Mouse (Mus musculus) olfactory bulb, adult 2 months (tissue): ENCODE results near the gene Slc6a20b. TPM values are rescaled to one million over a fixed set of nuclear protein-coding genes. Genes with fewer than 3 reads are reported as not detected.
A peak's percentile ranks its signal among the peaks of the same experiment; 100 is the strongest.
"Not testable (repeated sequence)": the region's sequence is repeated elsewhere in the genome, so short reads cannot be mapped to it uniquely, and the experiment has no call there.

Experiments used
- H3K27ac ChIP-seq: fragments of 200-500 bp; 2 replicates; pipeline ENCODE4 v1.5.1; 2012; ENCODE audit warnings: low read depth, low read length; ENCODE audit not compliant: insufficient read depth
- H3K4me1 ChIP-seq: fragments of 200-500 bp; 2 replicates; pipeline ENCODE4 v1.6.1; 2012; ENCODE audit warnings: low read length; ENCODE audit not compliant: control insufficient read depth, insufficient read depth
- H3K4me3 ChIP-seq: fragments of 200-500 bp; 2 replicates; pipeline ENCODE4 v1.5.1; 2012; ENCODE audit warnings: mild to moderate bottlenecking, low read depth, low read length, moderate library complexity; ENCODE audit not compliant: insufficient read depth
- CTCF ChIP-seq: fragments of 200-500 bp; IDR thresholded peaks from 2 replicates; pipeline ENCODE4 v1.5.1; 2012; ENCODE audit warnings: low read depth, mild to moderate bottlenecking, low read length, moderate library complexity; ENCODE audit not compliant: insufficient read depth
- POLR2A ChIP-seq: fragments of 200-500 bp; IDR thresholded peaks from 2 replicates; pipeline ENCODE4 v1.6.1; 2012; ENCODE audit warnings: mild to moderate bottlenecking, low read depth, low read length, moderate library complexity; ENCODE audit not compliant: insufficient read depth
- WGBS: fragments of 180-500 bp; shearing (Covaris S2); methylation state at CpG from one replicate; pipeline ENCODE4 v1.1.7; 2018; 5-methylcytosine and 5-hydroxymethylcytosine counted together
- polyA plus RNA-seq: library from polyadenylated mRNA; stranded (reverse); fragments of >200 nt; gene quantifications from 2 replicates; pipeline ENCODE4 v1.2.4, GENCODE M21; 2012; ENCODE audit warnings: low replicate concordance; ENCODE audit not compliant: missing spikeins, insufficient read depth, insufficient read length

The Slc6a20b gene
- polyA plus RNA-seq, result not detected in 2 replicates

- no peak within 1 kb of the TSS for H3K27ac ChIP-seq
- no peak within 1 kb of the TSS for H3K4me3 ChIP-seq
- H3K4me1 ChIP-seq, result no peaks in the 10 kb centered on the region
- TF ChIP-seq POLR2A, result no peak
- TF ChIP-seq CTCF, result no peak
- 84% methylated on average over 6 of the region's 6 CpGs for WGBS
These were observed at the start of gene Slc6a20b for GRCm38 (mm10) chr9:123632281-123632680. TSS of gene Slc6a20b (minus strand) at chr9:123632565.

DNA sequence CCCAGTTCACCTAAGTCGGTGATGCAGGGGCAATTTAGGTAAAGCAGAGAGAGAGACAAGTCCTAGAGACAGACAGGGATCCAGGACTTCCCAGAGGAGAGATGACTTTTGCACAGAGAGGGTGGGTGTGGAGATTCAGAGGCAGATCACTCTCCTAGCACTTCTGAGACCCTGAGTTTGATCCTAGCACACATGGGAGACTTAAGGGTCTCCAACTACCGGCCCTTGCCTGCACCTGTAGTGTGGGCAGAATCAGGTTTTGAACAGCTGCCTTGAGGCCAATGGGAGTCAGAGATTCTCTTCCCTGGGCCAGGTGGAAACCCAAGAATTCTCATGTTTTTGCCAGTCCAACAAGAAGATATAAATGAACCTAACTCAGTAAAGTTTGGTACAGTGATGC lies 46.8 kb upstream of the Slc6a20b start:
- Histone ChIP-seq H3K4me1 (peaks cover 8% of the 10 kb centered on the region), H3K4me3 (no peak overlapping the region), H3K27ac (no peak overlapping the region)
- WGBS, result 56% methylated on average over 2 of the region's 2 CpGs
- no peak for TF ChIP-seq CTCF
- TF ChIP-seq POLR2A, result no peak

DNA sequence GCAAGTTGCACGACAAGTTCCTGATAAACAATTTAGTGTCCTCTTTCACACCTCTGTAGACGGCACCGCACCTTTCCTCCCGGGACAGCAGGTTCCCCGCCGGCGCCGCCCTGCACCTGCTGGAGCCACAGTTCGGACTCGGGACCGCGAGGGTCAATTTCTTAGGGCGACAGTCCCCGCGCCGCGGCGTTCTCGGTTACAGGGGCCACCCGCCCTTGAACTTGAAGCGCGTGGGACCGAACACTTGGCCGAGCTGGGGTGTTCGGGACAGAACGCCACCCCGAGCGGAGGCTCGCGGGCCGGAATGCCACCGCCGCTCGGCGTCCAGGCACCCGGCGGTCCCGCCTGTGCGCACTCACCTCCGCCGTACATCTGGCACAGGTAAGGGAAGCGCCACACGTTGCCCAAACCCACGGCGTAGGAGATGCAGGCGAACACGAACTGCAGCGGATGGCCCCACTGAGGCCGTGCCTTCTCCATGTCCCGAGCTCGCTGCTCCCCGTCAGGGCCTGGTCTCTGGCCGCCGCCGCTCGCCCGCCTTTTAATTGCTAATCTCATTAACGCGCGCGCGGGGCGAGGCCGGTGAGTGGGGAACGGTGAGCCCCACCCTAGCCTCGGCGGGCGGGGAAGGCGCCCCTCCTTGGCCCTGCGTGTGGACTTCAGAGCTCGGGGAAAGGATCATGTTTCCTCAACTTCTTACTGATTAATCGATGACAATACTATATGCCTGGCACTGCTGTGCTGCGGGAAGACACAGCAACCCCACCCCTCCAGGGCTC lies 46.2 kb upstream of the Slc6a20b start, which contains the start of the genes Ccr9 and Slc6a20a:
Gene Ccr9 (plus strand): TSS at position 113 of the 779 bp plus-strand sequence.
Gene Slc6a20a (minus strand): TSS at position 559 of the 779 bp plus-strand sequence.
- Histone ChIP-seq H3K27ac (no peak within 1 kb of the TSS), H3K4me3 (peak within 1 kb of the TSS; percentile 37), H3K4me1 (peaks cover 8% of the 10 kb centered on the region)
- WGBS, result 1% methylated on average over 73 of the region's 73 CpGs
- TF ChIP-seq POLR2A, result no peak
- no peak for TF ChIP-seq CTCF

DNA sequence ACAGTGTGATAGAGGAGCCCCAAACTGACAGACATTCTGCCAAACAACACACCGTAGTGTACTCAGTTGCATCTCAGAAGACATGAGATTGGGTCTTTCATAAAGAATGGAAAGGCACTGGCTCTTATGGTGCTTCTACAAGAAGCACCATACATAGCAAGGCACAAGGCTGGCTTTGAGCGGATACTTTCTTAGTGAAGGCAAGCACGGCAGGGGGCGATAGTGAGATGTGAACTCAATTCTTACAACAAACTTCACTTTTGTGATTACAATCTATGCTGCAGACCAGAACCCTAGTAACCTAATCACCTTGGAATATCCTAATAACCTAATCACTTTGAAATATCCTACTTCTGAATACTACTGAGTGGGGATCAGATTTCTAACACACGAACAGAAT lies 33.3 kb upstream of the Slc6a20b start:
- Histone ChIP-seq H3K27ac (no peak overlapping the region), H3K4me3 (no peak overlapping the region), H3K4me1 (no peaks in the 10 kb centered on the region)
- TF ChIP-seq CTCF, result no peak
- no peak for TF ChIP-seq POLR2A
- WGBS, result 50% methylated on average over 5 of the region's 5 CpGs

DNA sequence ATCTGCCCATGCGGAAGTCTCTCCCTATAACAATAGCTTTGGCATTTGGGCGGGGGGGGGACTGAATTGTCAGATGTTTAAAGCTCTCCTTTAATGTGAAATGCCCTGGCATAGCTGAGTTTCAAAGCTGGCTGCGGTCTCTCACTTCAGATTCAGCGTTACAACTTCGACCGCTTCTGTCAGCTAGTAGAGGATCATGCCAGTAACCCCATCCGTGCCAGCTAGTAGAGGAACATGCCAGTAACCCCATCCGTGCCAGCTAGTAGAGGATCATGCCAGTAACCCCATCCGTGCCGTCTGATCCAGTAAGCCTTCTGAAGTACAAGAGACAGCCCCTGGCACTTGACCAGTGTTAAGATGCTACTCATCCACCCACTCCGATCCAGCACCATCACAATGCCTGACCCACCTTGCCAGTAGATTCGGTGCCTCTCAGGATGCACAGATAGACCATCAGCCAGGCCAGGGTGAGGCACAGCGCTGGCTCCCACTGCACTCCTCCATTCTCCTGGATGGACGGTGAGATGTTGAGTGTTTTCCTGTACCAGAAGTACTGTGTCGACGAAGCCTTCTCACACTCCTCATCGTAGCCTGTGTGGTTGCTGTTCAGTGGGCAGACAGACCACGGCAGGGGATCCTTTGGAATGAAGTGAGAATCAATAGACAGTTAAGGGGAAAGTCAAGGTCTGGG lies 27.8 kb upstream of the Slc6a20b start:
- not testable (repeated sequence) for H3K4me3 ChIP-seq, H3K4me1 ChIP-seq
- WGBS, result 56% methylated on average over 18 of the region's 18 CpGs

DNA sequence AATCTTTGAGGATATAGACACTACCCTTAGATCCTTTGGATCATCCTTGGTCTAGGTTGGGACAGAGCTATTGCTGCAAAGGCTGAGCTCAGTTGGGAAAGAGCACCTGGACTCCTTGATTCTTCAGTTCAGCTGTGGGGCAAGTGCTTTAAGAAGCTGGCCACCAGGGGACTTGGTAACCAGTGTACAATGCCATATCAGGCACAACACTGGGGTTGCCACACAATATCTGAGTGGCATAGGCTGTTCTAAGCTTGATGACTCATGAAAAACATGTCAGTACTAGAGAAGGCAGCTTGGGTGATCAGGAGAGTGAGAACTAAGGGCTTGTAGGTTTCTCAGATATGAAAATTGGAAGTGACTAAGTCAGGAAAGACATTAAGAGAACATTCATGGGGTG lies 26.6 kb upstream of the Slc6a20b start:
- Histone ChIP-seq H3K4me3 (no peak overlapping the region), H3K4me1 (no peaks in the 10 kb centered on the region), H3K27ac (no peak overlapping the region)
- no peak for TF ChIP-seq CTCF
- TF ChIP-seq POLR2A, result no peak

More for the DNA sequence above, 27.8 kb upstream of the Slc6a20b start:
- not testable (repeated sequence) for H3K27ac ChIP-seq

GRCm38 (mm10) chr9:123657457-123657856 lies 25.1 kb upstream of the Slc6a20b start:
- 82% methylated on average over 3 of the region's 3 CpGs for WGBS
- no peak overlapping the region for H3K4me3 ChIP-seq
- H3K27ac ChIP-seq, result no peak overlapping the region
- TF ChIP-seq POLR2A, result no peak
- no peak for TF ChIP-seq CTCF
- no peaks in the 10 kb centered on the region for H3K4me1 ChIP-seq

GRCm38 (mm10) chr9:123651369-123651768 lies 19.0 kb upstream of the Slc6a20b start:
- WGBS, result 53% methylated on average over 4 of the region's 4 CpGs
- no peak overlapping the region for H3K4me3 ChIP-seq
- TF ChIP-seq CTCF, result no peak
- no peak for TF ChIP-seq POLR2A
- no peak overlapping the region for H3K27ac ChIP-seq
- H3K4me1 ChIP-seq, result no peaks in the 10 kb centered on the region

- Histone ChIP-seq H3K4me3 (no peak overlapping the region), H3K4me1 (no peaks in the 10 kb centered on the region), H3K27ac (no peak overlapping the region)
- no peak for TF ChIP-seq POLR2A
- no peak for TF ChIP-seq CTCF
- WGBS, result 95% methylated on average over 2 of the region's 2 CpGs
These were observed 17.6 kb upstream of the Slc6a20b start for GRCm38 (mm10) chr9:123649785-123650511.
